Mouse (Mus musculus) forebrain, embryonic 11.5 days (tissue): ENCODE data around the gene Foxl1. TPM values are rescaled to one million over a fixed set of nuclear protein-coding genes. Genes with fewer than 3 reads are reported as not detected.

Experiments
- ATAC-seq: fragments of 200-750 bp; cut with Nextera tagmentation; replicated peaks from 2 replicates; pipeline ENCODE4 v1.8.0; 2017; ENCODE audit warnings: moderate TSS enrichment; ENCODE audit not compliant: low FRiP score
- DNase-seq: peaks from one replicate; pipeline ENCODE4 v3.0.0-alpha.2; 2017; ENCODE audit warnings: low spot score
- H3K27ac ChIP-seq: fragments of 300-500 bp; sonication (generic); 2 replicates; pipeline ENCODE4 v1.5.1; 2014; ENCODE audit warnings: low read depth, low read length
- H3K27me3 ChIP-seq: fragments of 300-500 bp; sonication (generic); 2 replicates; pipeline ENCODE4 v1.6.1; 2014; ENCODE audit warnings: mild to moderate bottlenecking, low read length, mixed read lengths; ENCODE audit not compliant: control insufficient read depth, insufficient read depth
- H3K36me3 ChIP-seq: fragments of 300-500 bp; sonication (generic); 2 replicates; pipeline ENCODE4 v1.6.1; 2014; ENCODE audit warnings: mild to moderate bottlenecking, low read length, moderate library complexity, mixed read lengths; ENCODE audit not compliant: control insufficient read depth, insufficient read depth
- H3K4me1 ChIP-seq: fragments of 300-500 bp; sonication (generic); replicated peaks from 2 replicates; pipeline ENCODE4 v1.6.1; 2014; ENCODE audit warnings: low read length, mixed read lengths; ENCODE audit not compliant: control insufficient read depth, insufficient read depth
- H3K4me2 ChIP-seq: fragments of 300-500 bp; sonication (generic); 2 replicates; pipeline ENCODE4 v1.6.1; 2014; ENCODE audit warnings: low read depth, mild to moderate bottlenecking, low read length, moderate library complexity, mixed read lengths; ENCODE audit not compliant: severe bottlenecking
- H3K4me3 ChIP-seq: fragments of 300-500 bp; sonication (generic); 2 replicates; pipeline ENCODE4 v1.5.1; 2014; ENCODE audit warnings: low read depth, low read length
- H3K9ac ChIP-seq: fragments of 300-500 bp; sonication (generic); 2 replicates; pipeline ENCODE4 v1.6.1; 2014; ENCODE audit warnings: low read length
- H3K9me3 ChIP-seq: fragments of 300-500 bp; sonication (generic); 2 replicates; pipeline ENCODE4 v1.6.1; 2016; ENCODE audit warnings: low read length, mixed read lengths; ENCODE audit not compliant: control insufficient read depth
- WGBS: fragments of 180-500 bp; shearing (Covaris S2); extraction: QIAGEN DNeasy Blood & Tissue Kit; methylation state at CpG from one replicate; pipeline ENCODE4 v1.1.7; 2014; 5-methylcytosine and 5-hydroxymethylcytosine counted together
- microRNA-seq: library from miRNA; unstranded; fragments of <30 nt; microRNA quantifications from one replicate; pipeline ENCODE4, GENCODE M21; 2016; ENCODE audit not compliant: insufficient number of aligned reads
- polyA plus RNA-seq: library from polyadenylated mRNA; unstranded; fragments of >200 nt; fragmentation: Nextera tagmentation; extraction: Ambion mirVana; gene quantifications from 2 replicates; pipeline ENCODE4 v1.2.1, GENCODE M21; 2014

Gene Foxl1
- polyA plus RNA-seq, 1 experiment from 2014 or later, result 0.81 TPM

- WGBS, result 76% methylated on average over 27 of the region's 27 CpGs
- no peaks in the 10 kb centered on the region for H3K9me3 ChIP-seq
- peaks cover 2% of the 10 kb centered on the region; the same call in 1 of the 2 replicates for H3K4me1 ChIP-seq
- no peak for DNase-seq
- no peaks in the 10 kb centered on the region for H3K27me3 ChIP-seq
- no peak overlapping the region for H3K4me3 ChIP-seq
- H3K9ac ChIP-seq, result no peak overlapping the region
- no peak overlapping the region for H3K27ac ChIP-seq
- no peaks in the 10 kb centered on the region for H3K36me3 ChIP-seq
- ATAC-seq, result no peak
- H3K4me2 ChIP-seq, result no peak overlapping the region
Observed at GRCm38 (mm10) chr8:121170626-121171552, 43.1 kb downstream of the Foxl1 start.

- Histone ChIP-seq H3K27ac (no peak overlapping the region), H3K9me3 (no peaks in the 10 kb centered on the region), H3K4me3 (no peak overlapping the region), H3K4me2 (no peak overlapping the region), H3K9ac (no peak overlapping the region), H3K36me3 (no peaks in the 10 kb centered on the region), H3K27me3 (no peaks in the 10 kb centered on the region), H3K4me1 (peaks cover 2% of the 10 kb centered on the region; the same call in 1 of the 2 replicates)
- ATAC-seq (no peak), DNase-seq (no peak)
- 86% methylated on average over 8 of the region's 8 CpGs for WGBS
Observed at GRCm38 (mm10) chr8:121172567-121172966, 44.8 kb downstream of the Foxl1 start.

GRCm38 (mm10) chr8:121174178-121174577 lies 46.4 kb downstream of the Foxl1 start:
- no peak overlapping the region for H3K4me3 ChIP-seq
- 67% methylated on average over 10 of the region's 10 CpGs for WGBS
- no peak overlapping the region for H3K27ac ChIP-seq
- ATAC-seq (no peak), DNase-seq (no peak)
- H3K36me3 ChIP-seq, result no peaks in the 10 kb centered on the region
- no peak overlapping the region for H3K4me2 ChIP-seq
- no peaks in the 10 kb centered on the region for H3K27me3 ChIP-seq
- no peaks in the 10 kb centered on the region for H3K9me3 ChIP-seq
- peaks cover 2% of the 10 kb centered on the region; the same call in 1 of the 2 replicates for H3K4me1 ChIP-seq
- no peak overlapping the region for H3K9ac ChIP-seq

DNA sequence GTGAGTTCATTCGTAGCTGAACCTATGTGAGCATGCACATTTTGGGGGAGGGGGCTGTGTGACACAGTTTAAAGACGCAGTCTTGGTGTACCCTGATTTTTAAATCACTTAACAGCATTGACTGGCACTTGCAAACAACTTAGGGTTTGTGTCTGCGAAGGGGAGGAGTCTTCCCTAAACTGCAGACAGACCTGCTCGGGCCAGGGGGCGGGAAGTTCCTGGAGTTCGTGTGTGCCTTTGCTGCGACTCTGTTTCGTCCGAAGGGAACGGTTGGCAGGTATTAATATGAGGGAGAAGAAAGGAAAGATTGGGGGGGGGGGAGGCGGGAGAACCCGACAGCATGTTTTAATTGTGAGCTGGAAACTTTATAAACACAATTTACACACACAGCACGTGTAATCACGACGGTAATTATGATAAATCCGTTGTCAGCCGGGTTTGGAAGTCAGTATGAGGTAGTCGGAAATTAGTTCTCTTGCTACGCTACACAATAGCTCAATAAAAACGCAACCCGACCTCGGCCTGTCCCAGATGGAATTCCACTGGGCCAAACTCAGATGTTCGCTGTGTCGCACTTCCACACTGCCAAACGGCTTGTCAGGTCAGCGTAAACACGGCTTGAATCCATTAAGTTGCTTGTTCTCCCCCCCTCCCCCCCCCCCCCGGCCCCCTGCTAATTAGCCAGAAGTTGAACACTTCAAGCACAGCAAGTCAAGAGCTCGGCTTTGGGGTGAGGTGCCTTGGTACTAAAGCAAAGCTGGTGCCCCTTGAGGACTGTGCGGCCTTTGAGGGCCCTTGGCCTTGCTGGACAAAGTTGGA lies 47.2 kb downstream of the Foxl1 start:
- Histone ChIP-seq H3K36me3 (no peaks in the 10 kb centered on the region), H3K4me2 (no peak overlapping the region), H3K9ac (no peak overlapping the region), H3K27me3 (no peaks in the 10 kb centered on the region), H3K4me3 (no peak overlapping the region), H3K4me1 (peaks cover 4% of the 10 kb centered on the region; the same call in 1 of the 2 replicates), H3K27ac (no peak overlapping the region), H3K9me3 (no peaks in the 10 kb centered on the region)
- WGBS, result 51% methylated on average over 29 of the region's 30 CpGs
- ATAC-seq (0 out of 2 replicates have a peak, but pooled peaks have one; percentile 28), DNase-seq (no peak)

- Histone ChIP-seq H3K27me3 (no peaks in the 10 kb centered on the region), H3K27ac (no peak overlapping the region), H3K9me3 (no peaks in the 10 kb centered on the region), H3K4me3 (no peak overlapping the region), H3K4me2 (no peak overlapping the region), H3K36me3 (no peaks in the 10 kb centered on the region), H3K4me1 (peaks cover 3% of the 10 kb centered on the region; the same call in 1 of the 2 replicates), H3K9ac (no peak overlapping the region)
- DNase-seq, result no peak
- WGBS, result 65% methylated on average over 8 of the region's 8 CpGs
- ATAC-seq, result 0 out of 2 replicates have a peak, but pooled peaks have one; percentile 34
Observed at GRCm38 (mm10) chr8:121175540-121176090, 47.9 kb downstream of the Foxl1 start.

- H3K36me3 ChIP-seq, result no peaks in the 10 kb centered on the region
- WGBS, result 25% methylated on average over 3 of the region's 3 CpGs
- no peak overlapping the region for H3K27ac ChIP-seq
- ATAC-seq (peak; percentile 23; the same call in 1 of the 2 replicates), DNase-seq (no peak)
- H3K4me2 ChIP-seq, result no peak overlapping the region
- no peak overlapping the region for H3K4me3 ChIP-seq
- no peak overlapping the region for H3K9ac ChIP-seq
- peaks cover 5% of the 10 kb centered on the region; the same call in 1 of the 2 replicates for H3K4me1 ChIP-seq
- no peaks in the 10 kb centered on the region for H3K27me3 ChIP-seq
- H3K9me3 ChIP-seq, result no peaks in the 10 kb centered on the region
Observed at GRCm38 (mm10) chr8:121176291-121176690, 48.6 kb downstream of the Foxl1 start.

Small RNAs within 50 kb of the gene (microRNA-seq; reads per million reads assigned to microRNA genes)
- not detected for gene Gm27530

Other genes with a start within 250 kb of the Foxl1 start
- 0.17 and 0.91 TPM in 2 replicates for gene Foxf1, start 43.6 kb upstream of the Foxl1 start, polyA plus RNA-seq
- gene Mthfsd, start 19.5 kb upstream of the Foxl1 start, polyA plus RNA-seq, result 52.8 and 58.7 TPM in 2 replicates
- 6.1 and 6.3 TPM in 2 replicates for gene Foxc2, start 11.8 kb upstream of the Foxl1 start, polyA plus RNA-seq